Mouse (Mus musculus) heart, adult 2 months (tissue): ENCODE data around the gene Trim5. TPM values are rescaled to one million over a fixed set of nuclear protein-coding genes. Genes with fewer than 3 reads are reported as not detected.

Experiments
- DNase-seq, 2 experiments: peaks; one replicate each; pipeline ENCODE4 v3.0.0; 2021
- H3K27ac ChIP-seq: fragments of 200-600 bp; 2 replicates; pipeline ENCODE4 v1.8.1; 2022
- H3K27me3 ChIP-seq: fragments of 200-500 bp; 2 replicates; pipeline ENCODE4 v1.6.1; 2012; ENCODE audit warnings: mild to moderate bottlenecking, low read length, inconsistent platforms, mixed read lengths; ENCODE audit not compliant: control insufficient read depth, insufficient read depth
- H3K36me3 ChIP-seq: fragments of 200-500 bp; 2 replicates; pipeline ENCODE4 v1.6.1; 2012; ENCODE audit warnings: low read length, inconsistent platforms; ENCODE audit not compliant: control insufficient read depth, insufficient read depth
- H3K4me1 ChIP-seq: fragments of 200-500 bp; 2 replicates; pipeline ENCODE4 v1.6.1; 2011; ENCODE audit warnings: low read length; ENCODE audit not compliant: control insufficient read depth, insufficient read depth
- H3K4me3 ChIP-seq: fragments of 200-600 bp; 2 replicates; pipeline ENCODE4 v1.8.1; 2022
- H3K79me2 ChIP-seq: fragments of 200-500 bp; replicated peaks from 2 replicates; pipeline ENCODE4 v1.6.1; 2012; ENCODE audit warnings: mild to moderate bottlenecking, inconsistent platforms, low read length, moderate library complexity, mixed read lengths; ENCODE audit not compliant: control insufficient read depth, insufficient read depth
- H3K9ac ChIP-seq: fragments of 200-500 bp; 2 replicates; pipeline ENCODE4 v1.6.1; 2012; ENCODE audit warnings: low read depth, mild to moderate bottlenecking, control low read depth, inconsistent platforms, low read length, mixed read lengths
- CTCF ChIP-seq: fragments of 200-600 bp; IDR thresholded peaks from 2 replicates; pipeline ENCODE4 v1.8.1; 2022; ENCODE audit warnings: antibody characterized with exemption, mild to moderate bottlenecking, moderate library complexity
- EP300 ChIP-seq: fragments of 200-500 bp; IDR thresholded peaks from 2 replicates; pipeline ENCODE4 v1.6.1; 2011; ENCODE audit warnings: low read depth, low read length, control low read depth; ENCODE audit not compliant: insufficient read depth
- POLR2A ChIP-seq: fragments of 200-500 bp; IDR thresholded peaks from 2 replicates; pipeline ENCODE4 v1.6.1; 2011; ENCODE audit warnings: mild to moderate bottlenecking, low read depth, low read length, control low read depth; ENCODE audit not compliant: insufficient read depth
- WGBS: fragments of 180-500 bp; shearing (Covaris S2); methylation state at CpG from one replicate; pipeline ENCODE4 v1.1.7; 2018; 5-methylcytosine and 5-hydroxymethylcytosine counted together
- intact Hi-C: fragments of 180-260 bp; cut with DNase I; formaldehyde crosslinking; loops from one replicate; pipeline ENCODE4 v1.15.1; 2025
- polyA plus RNA-seq: library from polyadenylated mRNA; depleted of rRNA; stranded (reverse); fragments of >200 nt; gene quantifications from 2 replicates; pipeline ENCODE4 v1.2.3, GENCODE M21; 2012
- total RNA-seq, 2 experiments: library from RNA; stranded (reverse); gene quantifications; 2 replicates each; pipeline ENCODE4 v1.2.3; 2021

Trim5 gene
- total and polyA plus RNA-seq, 3 experiments, result 0.41 to 2.1 (median 2.1) TPM

- DNase-seq, result no peak
- H3K9ac ChIP-seq, result no peak overlapping the region
- H3K79me2 ChIP-seq, result no peaks in the 10 kb centered on the region
- H3K27ac ChIP-seq, result no peak overlapping the region; the same call in 1 of the 2 replicates
- intact Hi-C loops, result loop anchor here (1.0 to 5.0 kb wide), 3 partner anchors 24 to 109 kb away; partner anchors contain the start of gene Trim12c
- TF ChIP-seq EP300, result no peak
- TF ChIP-seq POLR2A, result no peak
- TF ChIP-seq CTCF, result no peak
- H3K36me3 ChIP-seq, result no peaks in the 10 kb centered on the region
- H3K27me3 ChIP-seq, result no peaks in the 10 kb centered on the region
- no peak overlapping the region for H3K4me3 ChIP-seq
- no peaks in the 10 kb centered on the region; the same call in 1 of the 2 replicates for H3K4me1 ChIP-seq
- 56% methylated on average over 1 of the region's 1 CpGs for WGBS
These were observed 44.3 kb downstream of the Trim5 start for GRCm38 (mm10) chr7:104243616-104244015.

DNA sequence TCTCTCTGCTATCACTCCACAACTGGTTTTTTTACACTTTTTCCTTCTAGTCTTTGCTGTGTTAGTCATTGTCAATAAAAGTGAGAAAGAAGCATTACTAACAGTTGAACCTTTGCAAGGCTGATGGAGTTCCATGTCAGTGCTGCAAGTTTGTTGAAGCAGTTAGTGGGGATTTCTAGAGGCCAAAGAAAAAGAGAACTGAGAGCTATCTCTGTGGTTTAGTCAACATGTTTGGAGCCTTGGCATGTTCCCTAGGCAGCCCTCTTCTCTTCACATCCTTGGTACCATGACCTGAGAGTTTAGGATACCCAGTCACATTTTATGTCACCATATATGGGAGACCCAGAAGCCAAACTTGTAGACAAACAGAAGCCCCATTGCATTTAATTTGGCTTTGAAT is 47.0 kb downstream of the Trim5 start:
- no peaks in the 10 kb centered on the region for H3K36me3 ChIP-seq
- no peak for DNase-seq
- H3K27ac ChIP-seq, result no peak overlapping the region
- intact Hi-C loops, result loop anchor here (5.0 kb wide), 1 partner anchor 111 kb away; the partner anchor contains the start of gene Trim12c
- H3K9ac ChIP-seq, result no peak overlapping the region
- TF ChIP-seq EP300 (no peak), CTCF (no peak), POLR2A (no peak)
- no peaks in the 10 kb centered on the region for H3K27me3 ChIP-seq
- H3K4me3 ChIP-seq, result no peak overlapping the region
- no peaks in the 10 kb centered on the region for H3K79me2 ChIP-seq
- H3K4me1 ChIP-seq, result no peaks in the 10 kb centered on the region; the same call in 1 of the 2 replicates

DNA sequence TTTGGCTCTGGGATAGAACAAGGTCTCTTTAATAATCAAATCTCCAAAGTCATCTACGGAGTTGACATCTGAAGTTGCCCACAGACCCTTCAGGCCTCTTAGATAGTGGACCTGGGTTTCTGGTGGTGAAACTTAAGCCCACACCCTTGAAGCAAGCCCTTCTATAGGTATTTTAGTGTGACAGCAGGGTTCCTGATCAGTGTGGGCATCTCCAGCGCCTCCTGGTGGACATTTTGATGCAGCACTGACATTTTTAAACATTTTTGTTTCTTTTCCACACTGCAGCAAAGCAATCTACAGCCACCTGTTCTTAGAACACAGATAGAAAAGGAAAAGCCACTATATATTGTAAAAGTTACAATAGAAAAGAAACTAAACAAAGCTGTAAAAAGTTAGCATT is 56.7 kb downstream of the Trim5 start:
- no peak overlapping the region for H3K9ac ChIP-seq
- peak in 1 of 2 experiments; percentile 33 for DNase-seq
- WGBS, result 20% methylated on average over 2 of the region's 2 CpGs
- H3K27ac ChIP-seq, result no peak overlapping the region
- intact Hi-C loops, result loop anchor here (1.0 kb wide), 1 partner anchor 32 kb away; no protein-coding TSS in a partner anchor
- H3K4me1 ChIP-seq, result no peaks in the 10 kb centered on the region
- no peaks in the 10 kb centered on the region for H3K79me2 ChIP-seq
- TF ChIP-seq CTCF (peak; percentile 86), EP300 (no peak), POLR2A (no peak)
- no peak overlapping the region for H3K4me3 ChIP-seq
- no peaks in the 10 kb centered on the region for H3K27me3 ChIP-seq
- H3K36me3 ChIP-seq, result no peaks in the 10 kb centered on the region

DNA sequence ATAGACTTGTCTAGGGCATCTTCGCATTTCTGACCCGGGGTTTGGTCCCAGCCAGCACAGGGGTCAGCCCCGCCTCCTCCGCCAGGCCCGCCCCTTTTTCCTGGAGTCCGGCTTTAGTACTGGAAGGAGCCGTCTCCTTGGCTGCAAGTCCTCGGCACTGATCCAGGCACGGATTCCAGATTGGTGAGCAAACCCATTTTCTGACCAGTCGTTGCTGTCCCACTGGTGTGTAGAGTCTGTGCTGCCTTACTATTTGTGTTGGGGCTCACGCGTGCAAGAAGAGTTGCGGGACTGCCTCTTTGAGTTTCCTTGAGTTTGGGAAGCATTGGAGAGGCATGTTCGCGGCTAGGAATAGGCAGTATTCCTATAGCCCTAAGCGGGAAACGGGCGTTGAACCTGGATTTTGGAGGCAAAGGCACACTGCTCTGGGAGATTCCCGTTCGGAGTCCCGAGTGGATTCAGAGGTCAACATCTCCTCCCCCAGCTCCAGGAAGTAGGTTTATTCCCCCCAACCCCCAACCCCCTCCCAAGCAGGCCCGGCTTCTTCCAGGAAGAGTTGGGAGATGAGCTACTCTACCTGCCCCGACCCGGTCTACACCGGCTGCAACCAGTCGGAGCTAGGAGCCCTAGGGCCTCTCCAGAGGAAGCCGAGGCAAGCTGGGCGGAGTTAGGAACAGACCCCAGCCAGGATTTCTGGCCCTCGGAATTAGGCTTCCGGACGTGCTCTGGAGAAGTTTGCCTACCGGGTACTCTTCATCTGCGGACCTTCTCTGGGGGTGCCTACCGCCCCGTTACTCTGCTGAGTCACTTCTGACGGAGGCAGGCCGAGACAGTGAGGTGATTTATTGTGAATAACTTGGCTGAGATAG is 69.0 kb downstream of the Trim5 start, which contains the start of gene Trim6:
Trim6 (plus strand) TSS at position 93 of the 869 bp plus-strand sequence.
- H3K4me3 ChIP-seq, result peak within 1 kb of the TSS; percentile 54
- H3K36me3 ChIP-seq, result no peaks in the 10 kb centered on the region
- intact Hi-C loops, result loop anchor here (1.0 kb wide), 1 partner anchor 24 kb away; no protein-coding TSS in a partner anchor
- H3K4me1 ChIP-seq, result no peaks in the 10 kb centered on the region; the same call in 1 of the 2 replicates
- peak within 1 kb of the TSS; percentile 68 for H3K27ac ChIP-seq
- H3K27me3 ChIP-seq, result no peaks in the 10 kb centered on the region
- peak; percentile 57; the same call in 1 of the 2 replicates for TF ChIP-seq POLR2A
- no peak for TF ChIP-seq EP300
- no peak for TF ChIP-seq CTCF
- DNase-seq, result peak; percentile 86 to 88
- WGBS, result 6% methylated on average over 37 of the region's 37 CpGs
- no peaks in the 10 kb centered on the region for H3K79me2 ChIP-seq
- peak within 1 kb of the TSS; percentile 27 for H3K9ac ChIP-seq

- 82% methylated on average over 2 of the region's 2 CpGs for WGBS
- intact Hi-C loops, result no loop called here
- H3K27me3 ChIP-seq, result no peaks in the 10 kb centered on the region
These were observed 70.0 kb downstream of the Trim5 start for GRCm38 (mm10) chr7:104217881-104218280.

More at GRCm38 (mm10) chr7:104217881-104218280, 70.0 kb downstream of the Trim5 start:
- no peak overlapping the region for H3K9ac ChIP-seq
- H3K27ac ChIP-seq, result no peak overlapping the region
- H3K4me3 ChIP-seq, result no peak overlapping the region
- DNase-seq, result no peak
- no peaks in the 10 kb centered on the region for H3K36me3 ChIP-seq
- no peak for TF ChIP-seq CTCF
- TF ChIP-seq POLR2A, result no peak
- TF ChIP-seq EP300, result no peak
- no peaks in the 10 kb centered on the region; the same call in 1 of the 2 replicates for H3K4me1 ChIP-seq
- no peaks in the 10 kb centered on the region for H3K79me2 ChIP-seq
